ENCODE assay signal across 24 mouse cellular contexts in genomic region chr2:25859891-25860290, GRCm38 (mm10). TPM values are rescaled to one million over a fixed set of nuclear protein-coding genes. Genes with fewer than 3 reads are reported as not detected.
DNase-seq lines count a peak whose midpoint lies in the region; ATAC-seq and TF ChIP-seq lines count a peak whose summit lies in the region.
"Had no signal": no experiment of that assay in that cellular context is flagged by ENCODE, and none has a peak within 500 bp of the region (broad histone marks: within the 10 kb centered on the region; RNA-seq: fewer than 3 reads in every experiment).

No protein-coding gene starts in this region.

- peak; percentile 56 for DNase-seq in kidney, adult 2 months
- peak; percentile 29 for DNase-seq in kidney, adult 9 months
- DNase-seq: adrenal gland, adult 2 months; adrenal gland, postnatal 10 days; adrenal gland, postnatal 25 days; cerebellum, adult 11 months; cerebellum, adult 18-20 months; cerebellum, adult 8-10 months; cerebellum, adult 9-11 months; cerebellum, postnatal 14 days; cerebellum, postnatal 36 days; embryo, embryonic 11 days had no signal

- no peak overlapping the region for H3K4me2 ChIP-seq in kidney, embryonic 14.5 days (replicated peaks; ENCODE audit: low read depth, low read length)
- no peak overlapping the region for H3K4me2 ChIP-seq in kidney, embryonic 15.5 days
- H3K4me2 ChIP-seq: embryonic facial prominence, embryonic 13.5 days; embryonic facial prominence, embryonic 15.5 days; forebrain, embryonic 12.5 days had no signal

- H3K4me1 ChIP-seq in kidney, adult 2 months (ENCODE audit: control insufficient read depth, insufficient read depth, low read length) = no peaks in the 10 kb centered on the region; the same call in 1 of the 2 replicates
- peaks cover 9% of the 10 kb centered on the region for H3K4me1 ChIP-seq in kidney, embryonic 14.5 days (ENCODE audit: control insufficient read depth, insufficient read depth, low read length)
- peaks cover 18% of the 10 kb centered on the region for H3K4me1 ChIP-seq in kidney, embryonic 15.5 days

- H3K36me3 ChIP-seq in kidney, adult 2 months (ENCODE audit: control insufficient read depth, insufficient read depth, low read length) = no peaks in the 10 kb centered on the region
- no peaks in the 10 kb centered on the region for H3K36me3 ChIP-seq in kidney, embryonic 14.5 days (ENCODE audit: control insufficient read depth, insufficient read depth, low read length)
- H3K36me3 ChIP-seq in kidney, embryonic 15.5 days = no peaks in the 10 kb centered on the region
- H3K36me3 ChIP-seq: embryonic facial prominence, embryonic 13.5 days; embryonic facial prominence, embryonic 15.5 days; forebrain, embryonic 10.5 days; forebrain, embryonic 12.5 days had no signal

- H3K27me3 ChIP-seq in kidney, adult 2 months (replicated peaks; ENCODE audit: control insufficient read depth, insufficient read depth, low read length) = no peaks in the 10 kb centered on the region
- H3K27me3 ChIP-seq in kidney, embryonic 14.5 days (ENCODE audit: control insufficient read depth, insufficient read depth, low read length) = peaks cover 9% of the 10 kb centered on the region
- peaks cover 22% of the 10 kb centered on the region for H3K27me3 ChIP-seq in kidney, embryonic 15.5 days

- no peak for TF ChIP-seq CTCF in kidney, adult 2 months (conservative IDR thresholded peaks at IDR 0.05; ENCODE audit: insufficient read depth, insufficient read length, low read depth, low read length)

- ATAC-seq in kidney, embryonic 14.5 days (ENCODE audit: low FRiP score, low TSS enrichment) = no peak
- no peak for ATAC-seq in kidney, embryonic 15.5 days (replicated peaks; ENCODE audit: low FRiP score)
- ATAC-seq: forebrain, embryonic 14.5 days; forebrain, embryonic 16.5 days had no signal

- 66% methylated on average over 3 of the region's 3 CpGs for WGBS in kidney, adult 2 months
- 77% methylated on average over 3 of the region's 3 CpGs for WGBS in kidney, embryonic 14.5 days
- WGBS in kidney, embryonic 15.5 days = 87% methylated on average over 3 of the region's 3 CpGs

- H3K9me3 ChIP-seq in kidney, embryonic 14.5 days (ENCODE audit: control insufficient read depth, low read length) = no peaks in the 10 kb centered on the region
- H3K9me3 ChIP-seq in kidney, embryonic 15.5 days (replicated peaks) = no peaks in the 10 kb centered on the region
- H3K9me3 ChIP-seq: embryonic facial prominence, embryonic 13.5 days; embryonic facial prominence, embryonic 15.5 days; forebrain, embryonic 10.5 days; forebrain, embryonic 12.5 days had no signal

- H3K27ac ChIP-seq in kidney, adult 2 months (ENCODE audit: insufficient read depth, low read depth, low read length) = peak overlapping the region; percentile 18; the same call in 1 of the 2 replicates
- H3K27ac ChIP-seq in kidney, embryonic 14.5 days (ENCODE audit: low read depth, low read length) = no peak overlapping the region
- no peak overlapping the region for H3K27ac ChIP-seq in kidney, embryonic 15.5 days
- H3K27ac ChIP-seq: embryonic facial prominence, embryonic 13.5 days; embryonic facial prominence, embryonic 15.5 days; forebrain, embryonic 10.5 days; forebrain, embryonic 12.5 days had no signal

- H3K9ac ChIP-seq in kidney, embryonic 14.5 days (ENCODE audit: low read depth, low read length) = no peak overlapping the region
- H3K9ac ChIP-seq in kidney, embryonic 15.5 days = no peak overlapping the region
- H3K9ac ChIP-seq: embryonic facial prominence, embryonic 13.5 days; embryonic facial prominence, embryonic 15.5 days; forebrain, embryonic 12.5 days had no signal

- no peak overlapping the region for H3K4me3 ChIP-seq in kidney, adult 2 months (ENCODE audit: insufficient read depth, low read depth, low read length)
- H3K4me3 ChIP-seq in kidney, embryonic 14.5 days (ENCODE audit: low read length) = no peak overlapping the region
- no peak overlapping the region for H3K4me3 ChIP-seq in kidney, embryonic 15.5 days (replicated peaks)
- H3K4me3 ChIP-seq: embryonic facial prominence, embryonic 13.5 days; embryonic facial prominence, embryonic 15.5 days; erythroblast, embryonic 14.5 days; forebrain, embryonic 10.5 days; forebrain, embryonic 12.5 days had no signal

- no peak for TF ChIP-seq POLR2A in kidney, adult 2 months (IDR thresholded peaks at IDR 0.05; ENCODE audit: low read depth, low read length)

RNA-seq across cellular contexts. Expression of gene Kcnt1, which starts 3.6 kb away (rescaled TPM):
- 36.1 and 47.1 TPM in 2 replicates for polyA plus RNA-seq in kidney, adult 2 months (2012; rRNA removed)
- polyA plus RNA-seq in kidney, embryonic 14.5 days (2014; fragmentation: Nextera tagmentation; extraction: Ambion mirVana) = 0.07 and 0.67 TPM in 2 replicates
- polyA plus RNA-seq in kidney, embryonic 15.5 days (2015; fragmentation: Nextera tagmentation; extraction: Ambion mirVana) = 0.37 and 0.96 TPM in 2 replicates
- polyA plus RNA-seq: C2C12; erythroblast, embryonic 14.5 days had no signal

RNA-seq across cellular contexts. Expression of gene Sohlh1, which starts 12.8 kb away (rescaled TPM):
- polyA plus RNA-seq in kidney, adult 2 months (2012; rRNA removed) = 0.06 TPM in 1 of 2 replicates, not detected in the other
- not detected in 2 replicates for polyA plus RNA-seq in kidney, embryonic 14.5 days (2014; fragmentation: Nextera tagmentation; extraction: Ambion mirVana)
- polyA plus RNA-seq in kidney, embryonic 15.5 days (2015; fragmentation: Nextera tagmentation; extraction: Ambion mirVana) = not detected in 2 replicates
- polyA plus RNA-seq: adrenal gland, adult 2 months; brain, embryonic 14.5 days; C2C12; embryonic facial prominence, embryonic 11.5 days; embryonic facial prominence, embryonic 13.5 days; embryonic facial prominence, embryonic 15.5 days; erythroblast, embryonic 14.5 days; forebrain, embryonic 10.5 days; forebrain, embryonic 12.5 days; forebrain, embryonic 14.5 days; forebrain, embryonic 16.5 days had no signal

RNA-seq across cellular contexts. Expression of gene Lcn9, which starts 36.9 kb away (rescaled TPM):
- not detected in 2 replicates for polyA plus RNA-seq in kidney, adult 2 months (2012; rRNA removed)
- polyA plus RNA-seq in kidney, embryonic 14.5 days (2014; fragmentation: Nextera tagmentation; extraction: Ambion mirVana) = not detected in 2 replicates
- not detected in 2 replicates for polyA plus RNA-seq in kidney, embryonic 15.5 days (2015; fragmentation: Nextera tagmentation; extraction: Ambion mirVana)
- polyA plus RNA-seq: adrenal gland, adult 2 months; brain, embryonic 14.5 days; C2C12; embryonic facial prominence, embryonic 11.5 days; embryonic facial prominence, embryonic 13.5 days; embryonic facial prominence, embryonic 15.5 days; erythroblast, embryonic 14.5 days; forebrain, embryonic 10.5 days; forebrain, embryonic 12.5 days; forebrain, embryonic 14.5 days; forebrain, embryonic 16.5 days had no signal

RNA-seq across cellular contexts. Expression of gene Glt6d1, which starts 44.2 kb away (rescaled TPM):
- not detected in 2 replicates for polyA plus RNA-seq in kidney, adult 2 months (2012; rRNA removed)
- not detected in 2 replicates for polyA plus RNA-seq in kidney, embryonic 14.5 days (2014; fragmentation: Nextera tagmentation; extraction: Ambion mirVana)
- polyA plus RNA-seq in kidney, embryonic 15.5 days (2015; fragmentation: Nextera tagmentation; extraction: Ambion mirVana) = not detected in 2 replicates
- polyA plus RNA-seq: adrenal gland, adult 2 months; brain, embryonic 14.5 days; C2C12; embryonic facial prominence, embryonic 11.5 days; embryonic facial prominence, embryonic 13.5 days; embryonic facial prominence, embryonic 15.5 days; erythroblast, embryonic 14.5 days; forebrain, embryonic 10.5 days; forebrain, embryonic 12.5 days; forebrain, embryonic 14.5 days; forebrain, embryonic 16.5 days had no signal

Comparison
In these comparisons a context has a peak if more than half of its experiments do, and no peak if none do; other contexts are left out.
1. RNA of gene Kcnt1, which starts 3.6 kb away (polyA plus RNA-seq): 36.1 to 47.1 TPM in kidney, adult 2 months; 0.37 to 0.96 TPM in kidney, embryonic 15.5 days and 0.07 to 0.67 TPM in kidney, embryonic 14.5 days; every median in the first group is over 10 times any median in the second.